Mouse (Mus musculus) CH12.LX (cell line): ENCODE results near the gene Nfia. TPM values are rescaled to one million over a fixed set of nuclear protein-coding genes. Genes with fewer than 3 reads are reported as not detected.

Experiments
- DNase-seq: peaks from one replicate; pipeline ENCODE4 v3.0.0-alpha.2; 2013; ENCODE audit errors: extremely low read depth
- H3K27ac ChIP-seq: 2 replicates; pipeline ENCODE4 v1.5.1; 2012; ENCODE audit warnings: low read depth, mild to moderate bottlenecking, control low read depth, moderate library complexity; ENCODE audit not compliant: insufficient read depth
- H3K27me3 ChIP-seq: replicated peaks from 2 replicates; pipeline ENCODE3; 2012; ENCODE audit warnings: inconsistent platforms
- H3K36me3 ChIP-seq, 2 experiments: replicated peaks in 1 of 2; 2 replicates each; pipeline versions ENCODE3 to v1.6.1; 2012; ENCODE audit warnings: inconsistent platforms in 1 of 2, low read length in 1 of 2, mild to moderate bottlenecking in 1 of 2, mixed read lengths in 1 of 2, moderate library complexity in 1 of 2; ENCODE audit not compliant: control insufficient read depth in 1 of 2, insufficient read depth in 1 of 2
- H3K4me1 ChIP-seq, 2 experiments: 2 replicates each; pipeline ENCODE4 v1.6.1; 2012; ENCODE audit warnings: inconsistent platforms in 1 of 2, moderate library complexity in 1 of 2; ENCODE audit not compliant: insufficient read depth in 2 of 2, control insufficient read depth in 1 of 2
- H3K4me2 ChIP-seq: 2 replicates; pipeline ENCODE4 v1.6.1; 2012; ENCODE audit warnings: low read depth, mild to moderate bottlenecking, control low read depth; ENCODE audit not compliant: poor library complexity, insufficient read depth, severe bottlenecking
- H3K4me3 ChIP-seq, 3 experiments: fragments of 150-350 bp in 1 of 3; sonication (generic) in 1 of 3; replicated peaks in 1 of 3; 2 replicates each; pipeline versions ENCODE3 to v1.5.1; 2011 to 2012; ENCODE audit warnings: low read depth in 2 of 3, low read length in 2 of 3, mild to moderate bottlenecking in 2 of 3, moderate library complexity in 2 of 3, control low read depth in 1 of 3, improper control_type of control experiment in 1 of 3, inconsistent platforms in 1 of 3, mixed read lengths in 1 of 3; ENCODE audit not compliant: poor library complexity in 1 of 3
- H3K79me2 ChIP-seq: replicated peaks from 2 replicates; pipeline ENCODE4 v1.6.1; 2012; ENCODE audit warnings: mild to moderate bottlenecking, moderate library complexity; ENCODE audit not compliant: control insufficient read depth, poor library complexity, insufficient read depth, severe bottlenecking; ENCODE audit errors: extremely low read depth
- H3K9ac ChIP-seq: 2 replicates; pipeline ENCODE4 v1.6.1; 2012; ENCODE audit warnings: low read depth, mild to moderate bottlenecking, control low read depth, moderate library complexity; ENCODE audit not compliant: insufficient read depth
- H3K9me3 ChIP-seq: replicated peaks from 2 replicates; pipeline ENCODE3; 2012; ENCODE audit warnings: low read length, inconsistent platforms, mixed read lengths
- BHLHE40 ChIP-seq: IDR thresholded peaks from 2 replicates; pipeline ENCODE4 v1.6.1; 2011; ENCODE audit warnings: mild to moderate bottlenecking, low read depth, low read length, improper control_type of control experiment
- CHD1 ChIP-seq: IDR thresholded peaks from 2 replicates; pipeline ENCODE4 v1.6.1; 2012; ENCODE audit warnings: low read depth, low read length, improper control_type of control experiment, inconsistent platforms
- IRF4 ChIP-seq: IDR thresholded peaks from 2 replicates; pipeline ENCODE4 v1.6.1; 2014; ENCODE audit warnings: low read depth, mild to moderate bottlenecking, inconsistent platforms, low read length, improper control_type of control experiment
- KAT2A ChIP-seq: IDR thresholded peaks from 2 replicates; pipeline ENCODE4 v1.6.1; 2012; ENCODE audit warnings: low read length, improper control_type of control experiment, inconsistent platforms; ENCODE audit not compliant: insufficient replicate concordance
- MAFK ChIP-seq: IDR thresholded peaks from 2 replicates; pipeline ENCODE4 v1.6.1; 2011; ENCODE audit warnings: low read length, improper control_type of control experiment; ENCODE audit not compliant: insufficient replicate concordance
- MXI1 ChIP-seq: IDR thresholded peaks from 2 replicates; pipeline ENCODE4 v1.6.1; 2011; ENCODE audit warnings: mild to moderate bottlenecking, low read depth, low read length, improper control_type of control experiment
- NRF1 ChIP-seq: IDR thresholded peaks from 2 replicates; pipeline ENCODE4 v1.6.1; 2014; ENCODE audit warnings: low read depth, mild to moderate bottlenecking, inconsistent platforms, low read length, improper control_type of control experiment, moderate library complexity
- POLR2AphosphoS2 ChIP-seq: IDR thresholded peaks from 2 replicates; pipeline ENCODE4 v1.6.1; 2011; ENCODE audit warnings: low read depth, low read length, improper control_type of control experiment
- RCOR1 ChIP-seq: conservative IDR thresholded peaks from 2 replicates; pipeline ENCODE4 v1.6.1; 2012; ENCODE audit warnings: low read depth, mild to moderate bottlenecking, inconsistent platforms, low read length, improper control_type of control experiment
- SIN3A ChIP-seq: IDR thresholded peaks from 2 replicates; pipeline ENCODE4 v1.6.1; 2012; ENCODE audit warnings: low read length, improper control_type of control experiment, inconsistent platforms
- SMC3 ChIP-seq: IDR thresholded peaks from 2 replicates; pipeline ENCODE4 v1.6.1; 2011; ENCODE audit warnings: low read depth, low read length, improper control_type of control experiment
- UBTF ChIP-seq: IDR thresholded peaks from 2 replicates; pipeline ENCODE4 v1.6.1; 2012; ENCODE audit warnings: low read depth, mild to moderate bottlenecking, inconsistent platforms, low read length, improper control_type of control experiment, moderate library complexity
- USF1 ChIP-seq: IDR thresholded peaks from 2 replicates; pipeline ENCODE4 v1.6.1; 2014; ENCODE audit warnings: low read depth, mild to moderate bottlenecking, inconsistent platforms, low read length, improper control_type of control experiment
- USF2 ChIP-seq: conservative IDR thresholded peaks from 2 replicates; pipeline ENCODE4 v1.6.1; 2011; ENCODE audit warnings: low read depth, low read length, improper control_type of control experiment
- ZC3H11A ChIP-seq: IDR thresholded peaks from 2 replicates; pipeline ENCODE4 v1.6.1; 2012; ENCODE audit warnings: low read depth, mild to moderate bottlenecking, inconsistent platforms, low read length, improper control_type of control experiment
- ZMIZ1 ChIP-seq: IDR thresholded peaks from 2 replicates; pipeline ENCODE4 v1.6.1; 2012; ENCODE audit warnings: low read depth, mild to moderate bottlenecking, inconsistent platforms, low read length, improper control_type of control experiment
- ZNF384 ChIP-seq: IDR thresholded peaks from 2 replicates; pipeline ENCODE4 v1.6.1; 2012; ENCODE audit warnings: low read depth, low read length, improper control_type of control experiment, inconsistent platforms
- dilution Hi-C: fragments of 300-500 bp; cut with MboI; formaldehyde crosslinking; loops from 2 replicates; pipeline ENCODE4 v1.14.3; 2020; ENCODE audit warnings: low sequenced_read_pairs; ENCODE audit not compliant: extremely low pct_unique_long_range_greater_than_20kb, extremely low pct_ligation_motif_present
- in situ Hi-C: fragments of 300-500 bp; cut with MboI; formaldehyde crosslinking; loops from 3 replicates; pipeline ENCODE4 v1.14.3; 2019; ENCODE audit warnings: low sequenced_read_pairs, low pct_ligation_motif_present, low pct_unique_long_range_greater_than_20kb, mixed read lengths
- polyA plus RNA-seq: library from polyadenylated mRNA; unstranded; fragments of >175 nt; gene quantifications from 2 replicates; pipeline ENCODE4 v1.2.1, GENCODE M21; 2012; ENCODE audit warnings: low read depth; ENCODE audit not compliant: insufficient read length
- total RNA-seq, 2 experiments: library from RNA; depleted of rRNA; stranded (reverse); fragments of 300-350 nt in 1 of 2; fragments of >200 nt in 1 of 2; gene quantifications; 2 replicates each; pipeline ENCODE4 v1.2.3; 2012 to 2014

The Nfia gene
- total and polyA plus RNA-seq, 3 experiments: not detected

GRCm38 (mm10) chr4:98101153-98102096, 328.9 kb downstream of the Nfia start:
- DNase-seq: no peak

DNA sequence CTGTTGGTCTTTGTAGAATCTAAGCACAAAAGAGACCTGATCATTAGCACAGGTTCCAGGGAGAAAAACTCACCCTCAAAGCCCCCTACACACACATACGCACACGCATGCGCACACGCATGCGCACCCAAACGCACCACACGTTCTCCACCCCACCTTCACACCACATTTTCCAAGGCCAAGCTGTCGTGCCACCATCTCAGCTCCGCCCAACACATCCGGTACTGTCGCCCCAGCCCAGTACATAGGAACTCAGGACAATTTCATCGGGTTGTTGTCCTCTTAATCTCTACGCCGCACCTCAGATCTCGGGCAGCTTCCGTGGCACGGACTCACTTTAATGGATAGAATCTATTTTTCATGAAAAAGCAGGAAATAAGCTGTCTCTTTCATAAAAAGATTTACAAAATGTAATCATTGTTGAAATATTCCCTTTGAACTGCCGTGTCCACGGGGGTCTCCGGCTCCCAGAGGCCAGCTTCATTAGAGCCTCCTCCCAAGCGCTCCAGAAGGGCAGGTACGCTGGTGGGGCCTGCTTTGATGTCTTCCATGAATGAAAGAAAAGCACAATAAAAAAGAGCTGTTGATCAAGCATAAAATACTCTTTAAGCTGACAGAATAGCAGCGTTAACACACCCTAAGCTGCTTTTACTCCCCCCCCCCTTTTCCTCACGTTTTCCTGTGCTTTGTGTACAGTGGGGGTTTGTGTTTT, 330.2 kb downstream of the Nfia start:
- Histone ChIP-seq H3K9me3 (peaks cover 82% of the 10 kb centered on the region), H3K27ac (no peak overlapping the region), H3K79me2 (no peaks in the 10 kb centered on the region), H3K27me3 (no peaks in the 10 kb centered on the region), H3K36me3 (no peaks in the 10 kb centered on the region), H3K4me3 (no peak overlapping the region), H3K4me2 (no peak overlapping the region), H3K4me1 (no peaks in the 10 kb centered on the region), H3K9ac (no peak overlapping the region)
- TF ChIP-seq IRF4 (no peak), ZNF384 (no peak), MXI1 (no peak), KAT2A (no peak), UBTF (no peak), ZMIZ1 (no peak), POLR2AphosphoS2 (no peak), MAFK (no peak), NRF1 (no peak), SIN3A (no peak), USF1 (no peak)
- no peak for DNase-seq
- dilution Hi-C loops: no loop called here
- in situ Hi-C loops: no loop called here

More at GRCm38 (mm10) chr4:98101153-98102096, 328.9 kb downstream of the Nfia start:
- no peaks in the 10 kb centered on the region for H3K36me3 ChIP-seq
- no peaks in the 10 kb centered on the region for H3K79me2 ChIP-seq
- dilution Hi-C loops: no loop called here
- H3K9ac ChIP-seq: no peak overlapping the region
- H3K4me2 ChIP-seq: no peak overlapping the region
- H3K27me3 ChIP-seq: no peaks in the 10 kb centered on the region
- H3K4me3 ChIP-seq: no peak overlapping the region
- no peaks in the 10 kb centered on the region for H3K4me1 ChIP-seq
- H3K27ac ChIP-seq: no peak overlapping the region
- TF ChIP-seq SMC3 (no peak), BHLHE40 (no peak), CHD1 (no peak), USF2 (no peak), ZC3H11A (no peak), POLR2AphosphoS2 (no peak), RCOR1 (no peak), MXI1 (no peak)
- TF ChIP-seq, all 38 proteins: peak for 0
- H3K9me3 ChIP-seq: peaks cover 83% of the 10 kb centered on the region
- in situ Hi-C loops: no loop called here
